Mouse (Mus musculus): ENCODE data around the gene Mageb18. TPM values are rescaled to one million over a fixed set of nuclear protein-coding genes. Genes with fewer than 3 reads are reported as not detected.

The Mageb18 gene
- total RNA-seq (2023) = not detected in 4 replicates

DNA sequence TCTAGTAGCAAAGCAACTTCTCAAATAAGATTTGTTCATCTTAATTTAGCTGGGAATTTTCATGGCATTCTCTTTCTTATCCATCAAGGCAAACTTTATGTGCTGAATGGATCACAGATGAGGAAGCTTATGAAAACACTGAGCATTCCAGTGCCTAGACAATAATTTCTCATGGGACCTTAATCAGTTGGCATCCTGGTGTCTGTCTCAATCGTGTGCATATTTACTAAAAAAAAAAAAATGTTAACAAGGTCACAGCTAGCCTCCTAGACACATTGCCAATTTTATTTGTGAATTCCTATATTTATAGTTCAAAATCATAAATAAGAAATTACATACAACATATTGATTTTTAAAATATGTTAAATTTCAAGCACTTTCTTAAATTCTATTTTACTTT is at the start of gene Mageb18:
TSS of gene Mageb18 (minus strand) at position 101 of the 400 bp plus-strand sequence.

DNA sequence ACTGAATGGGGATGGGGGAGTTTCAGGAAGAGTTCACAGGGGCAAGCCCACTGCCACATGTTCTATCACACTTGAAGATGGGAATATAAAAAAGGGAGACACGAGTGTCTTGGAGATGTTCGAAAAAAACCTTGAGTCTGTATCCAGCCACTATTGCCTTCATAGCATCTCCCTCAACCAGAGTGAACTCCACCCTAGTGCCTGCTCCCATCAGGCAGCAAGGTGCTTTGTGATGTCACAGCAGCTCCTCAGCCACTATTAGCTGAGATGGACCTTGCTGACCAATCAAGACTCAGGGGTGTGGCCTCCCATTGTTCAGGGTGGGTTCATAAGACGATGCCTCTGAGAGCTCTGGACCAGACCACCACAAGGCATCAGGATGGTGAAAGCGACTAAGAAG is 109.7 kb downstream of the Mageb18 start, which contains the start of gene Gm5941:
TSS of gene Gm5941 (plus strand) at position 301 of the 400 bp plus-strand sequence.

Other genes starting within 250 kb of the Mageb18 start
- gene Gm5941, start 109.6 kb downstream of the Mageb18 start, total RNA-seq (2023) = not detected in 4 replicates

All from B cell, adult 62 days (primary cell).